Mouse (Mus musculus): ENCODE data around the gene Kcnq1. TPM values are rescaled to one million over a fixed set of nuclear protein-coding genes. Genes with fewer than 3 reads are reported as not detected.
A peak's percentile ranks its signal among the peaks of the same experiment; 100 is the strongest.

The Kcnq1 gene
- total RNA-seq, 1 experiment, result 0.22 TPM

GRCm38 (mm10) chr7:143174633-143175032 lies 68.5 kb downstream of the Kcnq1 start:
- no peak for DNase-seq (ENCODE audit: low read depth, low spot score)
- no peak overlapping the region for H3K4me3 ChIP-seq (ENCODE audit: insufficient read depth in 1 of 2, low read depth in 1 of 2, low read length in 2 of 2, poor library complexity in 1 of 2, severe bottlenecking in 1 of 2)
- no peak overlapping the region for H3K9ac ChIP-seq (ENCODE audit: insufficient read depth, low read depth, low read length, poor library complexity, severe bottlenecking)
- TF ChIP-seq CHD2 (IDR thresholded peaks at IDR 0.05; ENCODE audit: low read depth, low read length) (no peak), MAFK (IDR thresholded peaks at IDR 0.05; ENCODE audit: insufficient read depth, low read depth, low read length) (no peak), ZC3H11A (IDR thresholded peaks at IDR 0.05; ENCODE audit: borderline replicate concordance, low read depth, low read length) (no peak), HCFC1 (IDR thresholded peaks at IDR 0.05; ENCODE audit: borderline replicate concordance, insufficient read depth, low read length) (no peak), ZNF384 (IDR thresholded peaks at IDR 0.05; ENCODE audit: low read depth, low read length) (no peak)
- in situ Hi-C loops (cut with MboI; ENCODE audit: low sequenced_read_pairs in 2 of 2, unreplicated experiment in 2 of 2), result no loop called here
- no peaks in the 10 kb centered on the region; a peak in 1 of 4 replicates for H3K4me1 ChIP-seq (ENCODE audit: control insufficient read depth in 2 of 2, insufficient read depth in 2 of 2, low read length in 2 of 2, poor library complexity in 1 of 2)
- H3K27ac ChIP-seq (ENCODE audit: insufficient read depth, low read depth, low read length, poor library complexity, severe bottlenecking), result no peak overlapping the region
- no peaks in the 10 kb centered on the region for H3K9me3 ChIP-seq (ENCODE audit: control insufficient read depth, insufficient read depth, low read depth, low read length)
- no peaks in the 10 kb centered on the region for H3K36me3 ChIP-seq (ENCODE audit: control insufficient read depth, insufficient read depth, low read length, poor library complexity, severe bottlenecking)

- in situ Hi-C loops (cut with MboI; ENCODE audit: low sequenced_read_pairs in 2 of 2, unreplicated experiment in 2 of 2), result no loop called here
- Histone ChIP-seq H3K36me3 (ENCODE audit: control insufficient read depth, insufficient read depth, low read length, poor library complexity, severe bottlenecking) (no peaks in the 10 kb centered on the region), H3K4me3 (ENCODE audit: insufficient read depth in 1 of 2, low read depth in 1 of 2, low read length in 2 of 2, poor library complexity in 1 of 2, severe bottlenecking in 1 of 2) (no peak overlapping the region), H3K27ac (ENCODE audit: insufficient read depth, low read depth, low read length, poor library complexity, severe bottlenecking) (no peak overlapping the region), H3K4me1 (ENCODE audit: control insufficient read depth in 2 of 2, insufficient read depth in 2 of 2, low read length in 2 of 2, poor library complexity in 1 of 2) (no peaks in the 10 kb centered on the region), H3K9me3 (ENCODE audit: control insufficient read depth, insufficient read depth, low read depth, low read length) (no peaks in the 10 kb centered on the region), H3K9ac (ENCODE audit: insufficient read depth, low read depth, low read length, poor library complexity, severe bottlenecking) (no peak overlapping the region)
- TF ChIP-seq ZNF384 (IDR thresholded peaks at IDR 0.05; ENCODE audit: low read depth, low read length) (no peak), CHD2 (IDR thresholded peaks at IDR 0.05; ENCODE audit: low read depth, low read length) (no peak), MAFK (IDR thresholded peaks at IDR 0.05; ENCODE audit: insufficient read depth, low read depth, low read length) (no peak), HCFC1 (IDR thresholded peaks at IDR 0.05; ENCODE audit: borderline replicate concordance, insufficient read depth, low read length) (no peak), ZC3H11A (IDR thresholded peaks at IDR 0.05; ENCODE audit: borderline replicate concordance, low read depth, low read length) (no peak)
- peak; percentile 1 for DNase-seq (ENCODE audit: low read depth, low spot score)
These were observed 72.7 kb downstream of the Kcnq1 start for GRCm38 (mm10) chr7:143178831-143179230.

GRCm38 (mm10) chr7:143180761-143181160 lies 74.6 kb downstream of the Kcnq1 start:
- in situ Hi-C loops (cut with MboI; ENCODE audit: low sequenced_read_pairs in 2 of 2, unreplicated experiment in 2 of 2), result no loop called here
- Histone ChIP-seq H3K4me1 (ENCODE audit: control insufficient read depth in 2 of 2, insufficient read depth in 2 of 2, low read length in 2 of 2, poor library complexity in 1 of 2) (no peaks in the 10 kb centered on the region), H3K27ac (ENCODE audit: insufficient read depth, low read depth, low read length, poor library complexity, severe bottlenecking) (no peak overlapping the region), H3K4me3 (ENCODE audit: insufficient read depth in 1 of 2, low read depth in 1 of 2, low read length in 2 of 2, poor library complexity in 1 of 2, severe bottlenecking in 1 of 2) (no peak overlapping the region), H3K9me3 (ENCODE audit: control insufficient read depth, insufficient read depth, low read depth, low read length) (no peaks in the 10 kb centered on the region), H3K36me3 (ENCODE audit: control insufficient read depth, insufficient read depth, low read length, poor library complexity, severe bottlenecking) (no peaks in the 10 kb centered on the region), H3K9ac (ENCODE audit: insufficient read depth, low read depth, low read length, poor library complexity, severe bottlenecking) (no peak overlapping the region)
- TF ChIP-seq CHD2 (IDR thresholded peaks at IDR 0.05; ENCODE audit: low read depth, low read length), result no peak
- TF ChIP-seq MAFK (IDR thresholded peaks at IDR 0.05; ENCODE audit: insufficient read depth, low read depth, low read length), result no peak
- TF ChIP-seq ZNF384 (IDR thresholded peaks at IDR 0.05; ENCODE audit: low read depth, low read length), result no peak
- TF ChIP-seq HCFC1 (IDR thresholded peaks at IDR 0.05; ENCODE audit: borderline replicate concordance, insufficient read depth, low read length), result no peak
- no peak for TF ChIP-seq ZC3H11A (IDR thresholded peaks at IDR 0.05; ENCODE audit: borderline replicate concordance, low read depth, low read length)
- no peak for DNase-seq (ENCODE audit: low read depth, low spot score)

GRCm38 (mm10) chr7:143181311-143181710 lies 75.1 kb downstream of the Kcnq1 start:
- Histone ChIP-seq H3K27ac (ENCODE audit: insufficient read depth, low read depth, low read length, poor library complexity, severe bottlenecking) (no peak overlapping the region), H3K4me3 (ENCODE audit: insufficient read depth in 1 of 2, low read depth in 1 of 2, low read length in 2 of 2, poor library complexity in 1 of 2, severe bottlenecking in 1 of 2) (no peak overlapping the region)
- in situ Hi-C loops (cut with MboI; ENCODE audit: low sequenced_read_pairs in 2 of 2, unreplicated experiment in 2 of 2), result no loop called here

GRCm38 (mm10) chr7:143185506-143185905 lies 79.3 kb downstream of the Kcnq1 start:
- H3K9ac ChIP-seq (ENCODE audit: insufficient read depth, low read depth, low read length, poor library complexity, severe bottlenecking), result no peak overlapping the region
- in situ Hi-C loops (cut with MboI; ENCODE audit: low sequenced_read_pairs in 2 of 2, unreplicated experiment in 2 of 2), result no loop called here
- no peaks in the 10 kb centered on the region for H3K9me3 ChIP-seq (ENCODE audit: control insufficient read depth, insufficient read depth, low read depth, low read length)
- H3K4me1 ChIP-seq (ENCODE audit: control insufficient read depth in 2 of 2, insufficient read depth in 2 of 2, low read length in 2 of 2, poor library complexity in 1 of 2), result no peaks in the 10 kb centered on the region
- no peak overlapping the region for H3K4me3 ChIP-seq (ENCODE audit: insufficient read depth in 1 of 2, low read depth in 1 of 2, low read length in 2 of 2, poor library complexity in 1 of 2, severe bottlenecking in 1 of 2)
- H3K27ac ChIP-seq (ENCODE audit: insufficient read depth, low read depth, low read length, poor library complexity, severe bottlenecking), result no peak overlapping the region
- DNase-seq (ENCODE audit: low read depth, low spot score), result no peak
- TF ChIP-seq MAFK (IDR thresholded peaks at IDR 0.05; ENCODE audit: insufficient read depth, low read depth, low read length) (no peak), ZC3H11A (IDR thresholded peaks at IDR 0.05; ENCODE audit: borderline replicate concordance, low read depth, low read length) (no peak), ZNF384 (IDR thresholded peaks at IDR 0.05; ENCODE audit: low read depth, low read length) (no peak), HCFC1 (IDR thresholded peaks at IDR 0.05; ENCODE audit: borderline replicate concordance, insufficient read depth, low read length) (no peak), CHD2 (IDR thresholded peaks at IDR 0.05; ENCODE audit: low read depth, low read length) (no peak)
- H3K36me3 ChIP-seq (ENCODE audit: control insufficient read depth, insufficient read depth, low read length, poor library complexity, severe bottlenecking), result no peaks in the 10 kb centered on the region

More at GRCm38 (mm10) chr7:143181311-143181710, 75.1 kb downstream of the Kcnq1 start:
- Histone ChIP-seq H3K9me3 (ENCODE audit: control insufficient read depth, insufficient read depth, low read depth, low read length) (no peaks in the 10 kb centered on the region), H3K36me3 (ENCODE audit: control insufficient read depth, insufficient read depth, low read length, poor library complexity, severe bottlenecking) (no peaks in the 10 kb centered on the region), H3K4me1 (ENCODE audit: control insufficient read depth in 2 of 2, insufficient read depth in 2 of 2, low read length in 2 of 2, poor library complexity in 1 of 2) (no peaks in the 10 kb centered on the region), H3K9ac (ENCODE audit: insufficient read depth, low read depth, low read length, poor library complexity, severe bottlenecking) (no peak overlapping the region)
- TF ChIP-seq ZNF384 (IDR thresholded peaks at IDR 0.05; ENCODE audit: low read depth, low read length), result no peak
- no peak for TF ChIP-seq ZC3H11A (IDR thresholded peaks at IDR 0.05; ENCODE audit: borderline replicate concordance, low read depth, low read length)
- no peak for TF ChIP-seq MAFK (IDR thresholded peaks at IDR 0.05; ENCODE audit: insufficient read depth, low read depth, low read length)
- no peak for TF ChIP-seq CHD2 (IDR thresholded peaks at IDR 0.05; ENCODE audit: low read depth, low read length)
- TF ChIP-seq HCFC1 (IDR thresholded peaks at IDR 0.05; ENCODE audit: borderline replicate concordance, insufficient read depth, low read length), result no peak
- DNase-seq (ENCODE audit: low read depth, low spot score), result no peak

Data from ES-E14 (cell line).